Mouse (Mus musculus) forebrain, embryonic 14.5 days (tissue): ENCODE data around the gene Bend5. TPM values are rescaled to one million over a fixed set of nuclear protein-coding genes. Genes with fewer than 3 reads are reported as not detected.
A peak's percentile ranks its signal among the peaks of the same experiment; 100 is the strongest.

ENCODE experiments used
- ATAC-seq: fragments of 200-750 bp; cut with Nextera tagmentation; 2 replicates; pipeline ENCODE4 v1.8.0; 2017; ENCODE audit warnings: mild to moderate bottlenecking, moderate library complexity
- DNase-seq: peaks from one replicate; pipeline ENCODE4 v3.0.0-alpha.2; 2015; ENCODE audit warnings: low spot score
- H3K27ac ChIP-seq: fragments of 300-500 bp; sonication (generic); 2 replicates; pipeline ENCODE4 v1.5.1; 2014; ENCODE audit warnings: low read depth, mild to moderate bottlenecking, control low read depth, low read length, moderate library complexity
- H3K27me3 ChIP-seq: fragments of 300-500 bp; sonication (generic); replicated peaks from 2 replicates; pipeline ENCODE4 v1.6.1; 2014; ENCODE audit warnings: low read length, control low read depth, mixed read lengths; ENCODE audit not compliant: control insufficient read depth, insufficient read depth
- H3K36me3 ChIP-seq: fragments of 300-500 bp; sonication (generic); 2 replicates; pipeline ENCODE4 v1.6.1; 2014; ENCODE audit warnings: low read length, control low read depth; ENCODE audit not compliant: control insufficient read depth, insufficient read depth
- H3K4me1 ChIP-seq: fragments of 300-500 bp; sonication (generic); 2 replicates; pipeline ENCODE4 v1.6.1; 2014; ENCODE audit warnings: antibody characterized with exemption, low read length, control low read depth; ENCODE audit not compliant: control insufficient read depth, insufficient read depth
- H3K4me2 ChIP-seq: fragments of 300-500 bp; sonication (generic); 2 replicates; pipeline ENCODE4 v1.6.1; 2014; ENCODE audit warnings: mild to moderate bottlenecking, control low read depth, low read length
- H3K4me3 ChIP-seq: fragments of 300-500 bp; sonication (generic); 2 replicates; pipeline ENCODE4 v1.5.1; 2014; ENCODE audit warnings: low read depth, low read length, control low read depth
- H3K9ac ChIP-seq: fragments of 300-500 bp; sonication (generic); 2 replicates; pipeline ENCODE4 v1.6.1; 2014; ENCODE audit warnings: mild to moderate bottlenecking, low read length, control low read depth, moderate library complexity
- H3K9me3 ChIP-seq: fragments of 300-500 bp; sonication (generic); replicated peaks from 2 replicates; pipeline ENCODE4 v1.6.1; 2016; ENCODE audit warnings: low read length, control low read depth, mixed read lengths; ENCODE audit not compliant: control insufficient read depth
- WGBS: fragments of 180-500 bp; shearing (Covaris S2); extraction: QIAGEN DNeasy Blood & Tissue Kit; methylation state at CpG from one replicate; pipeline ENCODE4 v1.1.7; 2014; 5-methylcytosine and 5-hydroxymethylcytosine counted together
- polyA plus RNA-seq: library from polyadenylated mRNA; unstranded; fragments of >200 nt; fragmentation: Nextera tagmentation; extraction: Ambion mirVana; gene quantifications from 2 replicates; pipeline ENCODE4 v1.2.1, GENCODE M21; 2014

Gene Bend5
- polyA plus RNA-seq, 1 experiment from 2014 or later, result 69.2 TPM

DNA sequence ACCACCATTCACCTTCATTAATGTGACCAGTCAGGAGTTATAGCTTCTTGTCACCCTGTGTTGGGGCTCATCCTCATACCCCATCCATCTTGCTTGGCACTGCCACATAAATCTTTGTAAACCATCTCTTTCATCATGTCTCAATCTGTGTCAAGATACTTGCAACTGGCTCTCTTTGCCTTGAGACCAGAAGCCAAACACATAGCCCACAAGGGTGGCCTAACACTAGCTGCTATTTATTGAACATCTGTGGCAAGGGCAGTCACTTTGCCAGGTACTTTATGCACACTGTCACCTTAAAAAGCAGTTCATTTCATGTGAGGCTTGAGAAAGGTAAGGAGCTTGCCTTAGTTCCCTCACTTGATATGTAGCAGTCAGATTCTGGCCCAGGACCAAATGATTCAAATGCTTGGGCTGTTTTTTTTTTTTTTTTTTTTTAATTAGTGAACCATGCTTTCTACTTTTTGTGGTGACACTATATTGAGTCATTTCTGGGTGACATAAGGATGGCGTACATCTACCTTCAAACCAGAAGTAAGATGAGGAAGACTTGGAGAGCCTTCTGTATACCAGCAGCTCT, 9.7 kb downstream of the Bend5 start:
- WGBS, result 100% methylated on average over 1 of the region's 1 CpGs
- ATAC-seq (no peak), DNase-seq (no peak)

DNA sequence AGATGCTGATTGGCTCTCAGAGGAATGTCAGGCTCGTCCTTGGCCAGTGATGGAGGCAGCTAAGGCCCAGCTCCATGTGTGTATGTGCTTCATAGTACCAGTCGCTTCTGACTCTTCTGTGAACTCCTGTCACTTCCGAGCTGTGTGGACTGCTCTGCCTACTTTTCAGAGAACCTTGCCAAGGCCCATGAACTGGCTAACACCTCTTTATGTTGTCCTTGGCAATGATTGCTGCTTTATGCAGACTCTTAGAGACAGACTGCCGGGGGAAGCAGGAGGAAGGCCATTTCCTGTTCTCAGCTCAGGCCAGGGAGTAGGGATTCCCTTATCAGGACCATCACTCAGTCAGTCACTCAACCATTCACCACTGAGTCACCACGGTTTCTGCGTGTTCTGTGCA, 10.4 kb downstream of the Bend5 start:
- no peak overlapping the region for H3K4me3 ChIP-seq
- no peaks in the 10 kb centered on the region for H3K27me3 ChIP-seq
- no peak overlapping the region for H3K9ac ChIP-seq
- no peak overlapping the region for H3K4me2 ChIP-seq
- no peaks in the 10 kb centered on the region; the same call in 1 of the 2 replicates for H3K4me1 ChIP-seq
- no peak overlapping the region for H3K27ac ChIP-seq
- WGBS, result 79% methylated on average over 6 of the region's 6 CpGs
- no peak for DNase-seq
- 0 out of 2 replicates have a peak, but pooled peaks cover 7% of the 10 kb centered on the region for H3K36me3 ChIP-seq
- ATAC-seq, result no peak
- no peaks in the 10 kb centered on the region for H3K9me3 ChIP-seq

More for the DNA sequence above, 9.7 kb downstream of the Bend5 start:
- no peak overlapping the region for H3K4me2 ChIP-seq
- no peak overlapping the region for H3K9ac ChIP-seq
- no peaks in the 10 kb centered on the region for H3K27me3 ChIP-seq
- 0 out of 2 replicates have a peak, but pooled peaks cover 7% of the 10 kb centered on the region for H3K36me3 ChIP-seq
- H3K9me3 ChIP-seq, result no peaks in the 10 kb centered on the region
- H3K4me3 ChIP-seq, result no peak overlapping the region
- no peak overlapping the region for H3K27ac ChIP-seq
- H3K4me1 ChIP-seq, result no peaks in the 10 kb centered on the region; the same call in 1 of the 2 replicates

DNA sequence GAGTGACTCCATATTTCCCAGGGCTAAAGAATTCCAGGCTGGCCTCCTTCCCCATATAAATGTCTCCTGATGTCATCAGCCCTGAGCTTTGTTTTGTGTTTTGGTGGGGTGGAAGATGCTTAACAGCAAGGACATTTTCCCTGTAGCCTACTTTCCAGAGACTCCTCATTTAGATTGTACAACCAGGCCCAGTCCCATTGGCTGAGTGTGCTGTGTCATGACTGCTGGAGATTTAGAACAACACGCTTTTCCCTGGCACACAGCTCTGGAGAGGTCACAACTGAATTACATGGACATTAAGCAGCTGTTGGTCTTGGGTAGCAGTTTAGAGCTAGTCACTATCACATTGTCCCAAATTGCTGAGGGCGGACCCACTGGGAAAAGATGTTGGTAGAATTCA, 16.4 kb downstream of the Bend5 start:
- H3K27me3 ChIP-seq, result no peaks in the 10 kb centered on the region
- H3K9me3 ChIP-seq, result no peaks in the 10 kb centered on the region
- no peak overlapping the region for H3K4me3 ChIP-seq
- WGBS, result 94% methylated on average over 2 of the region's 2 CpGs
- H3K36me3 ChIP-seq, result peaks cover 47% of the 10 kb centered on the region
- ATAC-seq (no peak), DNase-seq (no peak)
- no peak overlapping the region for H3K27ac ChIP-seq
- H3K4me2 ChIP-seq, result no peak overlapping the region
- no peak overlapping the region for H3K9ac ChIP-seq
- H3K4me1 ChIP-seq, result no peaks in the 10 kb centered on the region

DNA sequence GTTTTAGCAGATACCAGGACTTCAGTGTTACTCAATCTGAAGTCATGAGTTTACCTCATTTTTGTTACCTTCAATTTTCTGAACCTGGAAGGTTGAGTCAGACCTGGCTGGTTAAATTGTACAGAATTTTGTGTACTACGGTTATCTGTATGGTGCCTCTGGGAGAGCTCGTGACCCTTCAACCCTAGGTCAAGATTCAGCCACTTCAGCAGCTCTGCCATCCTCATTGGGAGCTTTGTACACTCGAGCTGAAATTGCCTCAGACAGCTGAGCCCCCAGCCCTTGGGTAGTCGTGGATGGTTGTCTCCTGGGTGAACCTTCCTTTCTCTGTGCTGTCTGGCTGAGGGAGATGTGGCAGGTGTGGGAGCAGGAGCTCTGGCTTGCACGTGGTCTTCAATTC, 17.2 kb downstream of the Bend5 start:
- Histone ChIP-seq H3K36me3 (peaks cover 52% of the 10 kb centered on the region), H3K27me3 (no peaks in the 10 kb centered on the region), H3K27ac (no peak overlapping the region), H3K9ac (no peak overlapping the region), H3K9me3 (no peaks in the 10 kb centered on the region), H3K4me3 (no peak overlapping the region), H3K4me1 (no peaks in the 10 kb centered on the region), H3K4me2 (no peak overlapping the region)
- no peak for DNase-seq
- no peak for ATAC-seq
- 85% methylated on average over 5 of the region's 5 CpGs for WGBS

DNA sequence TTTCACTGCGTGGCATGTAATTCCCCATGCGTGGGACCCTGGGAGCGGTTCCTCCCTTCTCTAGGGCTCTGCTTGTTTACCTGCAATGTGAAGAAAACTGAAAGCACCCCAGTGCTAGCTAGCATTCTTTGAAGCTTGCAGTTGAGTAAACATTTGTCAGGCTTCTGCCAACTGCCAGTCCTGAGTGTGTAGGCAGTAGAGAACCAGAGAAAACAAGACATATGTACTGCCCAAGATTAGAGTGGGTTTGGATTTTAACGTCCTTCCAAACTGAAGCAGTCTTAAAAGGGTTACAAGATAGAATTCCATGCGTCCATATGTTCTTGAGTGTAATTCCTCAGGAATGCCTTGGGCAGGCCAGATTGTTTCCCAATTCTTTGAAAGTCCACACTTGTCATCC, 17.6 kb downstream of the Bend5 start:
- no peak overlapping the region for H3K27ac ChIP-seq
- no peak overlapping the region for H3K9ac ChIP-seq
- ATAC-seq, result no peak
- no peak overlapping the region for H3K4me2 ChIP-seq
- no peaks in the 10 kb centered on the region for H3K4me1 ChIP-seq
- no peaks in the 10 kb centered on the region for H3K27me3 ChIP-seq
- H3K9me3 ChIP-seq, result no peaks in the 10 kb centered on the region
- H3K4me3 ChIP-seq, result no peak overlapping the region
- DNase-seq, result no peak
- 86% methylated on average over 5 of the region's 5 CpGs for WGBS
- peaks cover 53% of the 10 kb centered on the region for H3K36me3 ChIP-seq

DNA sequence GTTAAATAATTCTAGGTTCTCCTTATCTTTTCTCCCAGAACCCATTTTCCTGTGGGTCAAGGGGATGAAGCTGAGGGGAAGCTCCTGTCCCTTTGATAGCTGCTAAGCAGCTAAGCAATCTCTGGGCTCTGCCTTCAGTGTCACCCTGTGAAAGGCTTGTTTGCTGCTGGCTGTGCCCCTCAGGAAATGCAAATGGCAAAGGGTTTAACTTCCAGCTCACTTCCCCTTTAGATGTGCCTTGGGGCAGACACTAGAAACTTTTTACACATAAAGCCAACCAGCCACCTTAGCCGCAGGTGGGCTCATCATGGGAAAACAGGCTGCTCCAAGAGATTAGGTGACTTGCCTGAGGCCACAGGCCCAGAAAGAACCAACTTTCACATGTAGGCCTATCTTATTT, 26.9 kb downstream of the Bend5 start:
- no peak overlapping the region for H3K9ac ChIP-seq
- H3K27ac ChIP-seq, result no peak overlapping the region
- DNase-seq (no peak), ATAC-seq (no peak)
- peaks cover 4% of the 10 kb centered on the region for H3K27me3 ChIP-seq
- no peaks in the 10 kb centered on the region for H3K9me3 ChIP-seq
- H3K4me1 ChIP-seq, result peaks cover 29% of the 10 kb centered on the region
- H3K36me3 ChIP-seq, result peaks cover 4% of the 10 kb centered on the region; the same call in 1 of the 2 replicates
- WGBS, result 50% methylated on average over 1 of the region's 1 CpGs
- no peak overlapping the region for H3K4me3 ChIP-seq
- no peak overlapping the region for H3K4me2 ChIP-seq

DNA sequence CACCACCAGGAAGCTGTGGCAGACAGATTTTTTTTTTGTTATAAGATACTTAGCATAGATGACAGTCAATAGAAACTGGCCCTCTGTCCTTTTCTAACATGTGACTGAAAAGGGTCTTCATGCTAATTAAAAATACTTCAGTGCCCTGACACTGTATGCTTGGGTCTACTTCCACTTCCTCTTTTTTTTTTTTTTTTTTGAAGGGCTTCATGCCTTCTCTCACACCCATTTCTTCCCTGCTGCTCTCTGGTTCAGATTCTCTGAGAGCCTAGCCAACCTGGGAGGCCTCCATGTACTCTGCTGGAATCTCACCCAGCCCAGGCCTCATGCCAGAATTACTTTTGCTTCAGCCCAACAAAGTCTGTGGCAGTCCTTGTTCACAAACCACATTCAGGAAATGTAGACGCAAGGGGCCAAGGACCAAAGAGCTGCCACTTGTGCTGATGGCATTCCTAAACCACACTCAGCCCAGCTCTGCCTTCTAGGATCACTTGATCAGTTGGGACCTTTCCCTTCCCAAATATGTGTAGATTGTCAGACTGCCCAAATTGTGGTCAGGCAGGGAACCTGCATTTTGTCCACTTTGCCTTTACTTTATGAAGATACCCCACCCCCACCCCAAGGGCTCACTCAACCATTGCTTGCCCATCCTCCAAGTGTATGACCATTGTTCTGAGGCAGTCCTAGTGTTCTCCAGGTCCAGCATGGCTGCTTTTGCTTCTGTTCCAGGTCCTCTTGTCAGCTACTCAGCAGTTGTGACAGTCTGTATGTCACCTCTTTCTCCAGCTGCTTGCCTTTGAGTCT, 27.8 kb downstream of the Bend5 start:
- WGBS, result 41% methylated on average over 1 of the region's 1 CpGs

DNA sequence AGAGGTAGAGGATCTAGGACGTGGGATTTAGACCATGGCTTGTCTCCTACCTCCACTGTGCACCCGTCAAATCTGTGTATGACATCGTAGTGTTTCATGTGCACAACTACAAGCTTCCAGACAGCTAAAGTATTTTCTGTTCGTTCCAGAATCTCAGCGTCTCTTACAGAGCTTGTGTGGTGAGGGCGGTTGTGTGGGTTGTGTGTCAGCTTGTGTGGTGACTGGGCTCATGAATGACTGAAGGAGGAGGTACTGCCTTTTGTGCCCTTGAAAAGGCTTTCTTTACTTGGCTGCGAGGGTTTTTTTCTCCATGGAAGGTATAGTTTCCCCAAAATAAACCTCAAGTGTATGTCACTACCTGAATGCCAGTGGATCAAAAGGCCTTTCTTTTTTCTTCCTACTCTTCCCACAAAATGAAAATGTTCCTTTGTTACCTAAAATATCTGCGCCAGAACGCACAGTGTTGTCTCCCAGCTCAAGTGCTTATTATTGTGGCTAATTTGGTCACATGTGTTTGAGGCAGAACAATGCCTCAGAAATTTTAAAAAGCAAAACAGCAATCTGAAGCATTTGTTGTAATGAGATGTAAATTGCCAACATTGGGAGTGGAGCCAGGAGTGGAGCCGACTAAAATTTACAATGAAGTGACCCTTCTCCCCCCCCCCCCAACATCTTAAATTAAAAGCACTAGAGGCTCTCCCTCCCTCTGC, 29.3 kb downstream of the Bend5 start:
- Histone ChIP-seq H3K36me3 (peaks cover under 1% of the 10 kb centered on the region), H3K27ac (peak overlapping the region; percentile 21; the same call in 1 of the 2 replicates), H3K4me2 (peak overlapping the region; percentile 0; the same call in 1 of the 2 replicates), H3K27me3 (peaks cover 4% of the 10 kb centered on the region), H3K4me3 (no peak overlapping the region), H3K9ac (0 out of 2 replicates have a peak overlapping the region, but pooled peaks have one; percentile 6), H3K4me1 (peaks cover 29% of the 10 kb centered on the region), H3K9me3 (no peaks in the 10 kb centered on the region)
- peak; percentile 78 for ATAC-seq
- 7% methylated on average over 10 of the region's 10 CpGs for WGBS
- DNase-seq, result peak; percentile 90

More for the DNA sequence above, 27.8 kb downstream of the Bend5 start:
- H3K27ac ChIP-seq, result no peak overlapping the region
- H3K27me3 ChIP-seq, result peaks cover 4% of the 10 kb centered on the region
- DNase-seq (peak; percentile 53), ATAC-seq (no peak)
- no peak overlapping the region for H3K4me2 ChIP-seq
- no peak overlapping the region for H3K4me3 ChIP-seq
- H3K9me3 ChIP-seq, result no peaks in the 10 kb centered on the region
- H3K9ac ChIP-seq, result no peak overlapping the region
- H3K36me3 ChIP-seq, result no peaks in the 10 kb centered on the region; the same call in 1 of the 2 replicates
- peaks cover 29% of the 10 kb centered on the region for H3K4me1 ChIP-seq
